Mouse (Mus musculus): ENCODE results near the gene B4galnt3. TPM values are rescaled to one million over a fixed set of nuclear protein-coding genes. Genes with fewer than 3 reads are reported as not detected.
A peak's percentile ranks its signal among the peaks of the same experiment; 100 is the strongest.

B4galnt3 gene
- polyA plus RNA-seq, 1 experiment from 2014 or later, result 0.29 TPM

- 55% methylated on average over 6 of the region's 6 CpGs for WGBS (ENCODE audit: insufficient replicate concordance)
- Histone ChIP-seq H3K4me3 (replicated peaks) (no peak overlapping the region), H3K27me3 (0 out of 2 replicates have a peak, but pooled peaks cover 6% of the 10 kb centered on the region), H3K9me3 (replicated peaks) (no peaks in the 10 kb centered on the region), H3K36me3 (no peaks in the 10 kb centered on the region), H3K4me2 (no peak overlapping the region), H3K9ac (no peak overlapping the region), H3K27ac (no peak overlapping the region), H3K4me1 (replicated peaks) (peaks cover 30% of the 10 kb centered on the region)
- no peak for ATAC-seq (ENCODE audit: low read depth)
- no peak for DNase-seq
These were observed 131.4 kb downstream of the B4galnt3 start for GRCm38 (mm10) chr6:120162928-120163327.

- Histone ChIP-seq H3K4me3 (replicated peaks) (no peak overlapping the region), H3K4me2 (no peak overlapping the region), H3K9ac (no peak overlapping the region), H3K9me3 (replicated peaks) (no peaks in the 10 kb centered on the region), H3K27me3 (0 out of 2 replicates have a peak, but pooled peaks cover 6% of the 10 kb centered on the region), H3K27ac (no peak overlapping the region; the same call in 1 of the 2 replicates), H3K4me1 (replicated peaks) (peaks cover 18% of the 10 kb centered on the region), H3K36me3 (no peaks in the 10 kb centered on the region)
- no peak for DNase-seq
- no peak for ATAC-seq (ENCODE audit: low read depth)
- WGBS (ENCODE audit: insufficient replicate concordance), result 31% methylated on average over 9 of the region's 9 CpGs
These were observed 135.0 kb downstream of the B4galnt3 start for GRCm38 (mm10) chr6:120159133-120159901.

- Histone ChIP-seq H3K4me3 (replicated peaks) (no peak overlapping the region), H3K9ac (no peak overlapping the region), H3K4me1 (replicated peaks) (peaks cover 18% of the 10 kb centered on the region), H3K27ac (no peak overlapping the region), H3K36me3 (no peaks in the 10 kb centered on the region), H3K27me3 (no peaks in the 10 kb centered on the region), H3K9me3 (replicated peaks) (no peaks in the 10 kb centered on the region), H3K4me2 (no peak overlapping the region)
- WGBS (ENCODE audit: insufficient replicate concordance), result 68% methylated on average over 6 of the region's 6 CpGs
- ATAC-seq (ENCODE audit: low read depth) (no peak), DNase-seq (no peak)
These were observed 136.9 kb downstream of the B4galnt3 start for GRCm38 (mm10) chr6:120157479-120157878.

GRCm38 (mm10) chr6:120155510-120155909, 138.8 kb downstream of the B4galnt3 start:
- no peaks in the 10 kb centered on the region for H3K27me3 ChIP-seq
- 37% methylated on average over 4 of the region's 4 CpGs for WGBS (ENCODE audit: insufficient replicate concordance)
- H3K4me2 ChIP-seq, result no peak overlapping the region
- no peak for DNase-seq
- peaks cover 19% of the 10 kb centered on the region for H3K4me1 ChIP-seq (replicated peaks)
- no peaks in the 10 kb centered on the region for H3K9me3 ChIP-seq (replicated peaks)
- H3K4me3 ChIP-seq (replicated peaks), result no peak overlapping the region
- no peaks in the 10 kb centered on the region for H3K36me3 ChIP-seq
- no peak overlapping the region for H3K9ac ChIP-seq
- ATAC-seq (ENCODE audit: low read depth), result no peak
- no peak overlapping the region for H3K27ac ChIP-seq

GRCm38 (mm10) chr6:120154526-120155309, 139.6 kb downstream of the B4galnt3 start:
- no peak overlapping the region for H3K4me3 ChIP-seq (replicated peaks)
- 0 out of 2 replicates have a peak, but pooled peaks have one; percentile 29 for ATAC-seq (ENCODE audit: low read depth)
- peaks cover 24% of the 10 kb centered on the region for H3K4me1 ChIP-seq (replicated peaks)
- no peak overlapping the region for H3K9ac ChIP-seq
- H3K36me3 ChIP-seq, result no peaks in the 10 kb centered on the region
- H3K27ac ChIP-seq, result no peak overlapping the region
- no peaks in the 10 kb centered on the region for H3K9me3 ChIP-seq (replicated peaks)
- no peak overlapping the region for H3K4me2 ChIP-seq
- 53% methylated on average over 5 of the region's 5 CpGs for WGBS (ENCODE audit: insufficient replicate concordance)
- no peaks in the 10 kb centered on the region for H3K27me3 ChIP-seq
- no peak for DNase-seq

Other genes starting within 250 kb of the B4galnt3 start
- gene Ninj2, start 201.2 kb downstream of the B4galnt3 start, polyA plus RNA-seq (2015; fragmentation: Nextera tagmentation; extraction: Ambion mirVana), result not detected in 2 replicates
- gene D330020A13Rik, start 195 bp downstream of the B4galnt3 start, polyA plus RNA-seq (2015; fragmentation: Nextera tagmentation; extraction: Ambion mirVana), result not detected in 2 replicates
- gene Kdm5a, start 69.6 kb upstream of the B4galnt3 start, polyA plus RNA-seq (2015; fragmentation: Nextera tagmentation; extraction: Ambion mirVana), result 21.8 and 24.9 TPM in 2 replicates
- gene Ccdc77, start 69.8 kb upstream of the B4galnt3 start, polyA plus RNA-seq (2015; fragmentation: Nextera tagmentation; extraction: Ambion mirVana), result 17.2 and 21.0 TPM in 2 replicates
- gene Il17ra, start 168.7 kb upstream of the B4galnt3 start, polyA plus RNA-seq (2015; fragmentation: Nextera tagmentation; extraction: Ambion mirVana), result 9.3 and 10.8 TPM in 2 replicates
- not detected in 2 replicates for gene Tmem121b, start 199.2 kb upstream of the B4galnt3 start, polyA plus RNA-seq (2015; fragmentation: Nextera tagmentation; extraction: Ambion mirVana)
- 11.5 and 12.5 TPM in 2 replicates for gene Hdhd5, start 236.8 kb upstream of the B4galnt3 start, polyA plus RNA-seq (2015; fragmentation: Nextera tagmentation; extraction: Ambion mirVana)